ENCODE assay signal across 8 mouse cellular contexts in the genomic region with DNA sequence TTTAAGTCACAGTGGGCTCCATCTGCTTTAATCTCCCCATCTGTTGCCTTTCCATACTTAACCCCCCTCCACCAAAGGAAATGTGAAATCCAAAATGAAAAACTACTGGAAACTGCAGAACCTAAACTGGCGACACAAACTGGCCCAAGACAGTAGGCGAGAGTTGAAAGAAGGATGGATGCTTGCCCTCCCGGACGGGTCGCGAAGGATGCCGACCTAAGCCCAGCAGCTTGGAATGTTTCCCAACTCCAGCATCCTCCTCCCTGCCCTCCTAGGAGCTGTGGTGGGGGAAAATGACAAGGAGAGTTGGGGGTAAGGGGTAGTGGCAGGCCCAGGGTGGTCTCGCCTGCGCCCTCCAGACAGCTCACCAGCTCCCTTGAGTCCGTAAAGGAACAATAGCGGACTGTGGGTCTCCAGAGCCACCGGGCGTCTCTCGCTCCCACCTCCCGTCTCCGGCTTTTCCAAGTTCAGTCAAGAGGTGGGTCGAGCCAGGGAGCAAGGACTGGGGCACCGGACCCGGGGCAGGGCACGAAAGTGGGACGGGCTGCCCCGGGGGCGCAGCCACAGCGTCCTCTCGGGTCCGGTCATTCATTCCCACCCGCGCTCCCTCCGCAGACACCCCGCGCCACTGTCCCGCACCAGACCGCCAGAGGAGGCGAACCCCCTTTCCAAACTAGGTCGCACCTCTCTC. TPM values are rescaled to one million over a fixed set of nuclear protein-coding genes. Genes with fewer than 3 reads are reported as not detected.
DNase-seq lines count a peak whose midpoint lies in the region; ATAC-seq and TF ChIP-seq lines count a peak whose summit lies in the region.

No protein-coding gene starts in this region.

- H3K36me3 ChIP-seq in forebrain, postnatal 0 days (ENCODE audit: insufficient read depth): no peaks in the 10 kb centered on the region

- DNase-seq in left cerebral cortex, postnatal 4 days: peak; percentile 21
- DNase-seq in left cerebral cortex, adult 9 months (ENCODE audit: low spot score in 2 of 2): no peak
- DNase-seq in forebrain, postnatal 0 days: no peak
- peak; percentile 46 for DNase-seq in kidney, adult 18-20 months
- DNase-seq in testis, postnatal 10 days (ENCODE audit: low spot score): peak; percentile 61

- H3K4me2 ChIP-seq in forebrain, postnatal 0 days (ENCODE audit: low read depth): peak overlapping the region; percentile 99

- TF ChIP-seq CTCF in bone marrow, adult 2 months (IDR thresholded peaks at IDR 0.05; ENCODE audit: control insufficient read depth, insufficient read depth, low read length): no peak
- TF ChIP-seq CTCF in forebrain, postnatal 0 days (IDR thresholded peaks at IDR 0.05; ENCODE audit: low read depth): no peak

- peaks cover 8% of the 10 kb centered on the region for H3K9me3 ChIP-seq in forebrain, postnatal 0 days (ENCODE audit: low read length)

- H3K4me3 ChIP-seq in bone marrow, adult 2 months (replicated peaks; ENCODE audit: control insufficient read depth, low read depth, low read length): peak overlapping the region; percentile 63
- peak overlapping the region; percentile 75 for H3K4me3 ChIP-seq in forebrain, postnatal 0 days (ENCODE audit: low read depth, low read length)

- peak overlapping the region; percentile 70 for H3K9ac ChIP-seq in forebrain, postnatal 0 days

- no peak for TF ChIP-seq POLR2A in bone marrow, adult 2 months (IDR thresholded peaks at IDR 0.05; ENCODE audit: borderline replicate concordance, control insufficient read depth, low read depth, low read length)

- ATAC-seq in forebrain, postnatal 0 days: peak; percentile 44
- peak; percentile 10; the same call in 1 of the 2 replicates for ATAC-seq in megakaryocyte progenitor cell, adult 5-6 weeks (replicated peaks; ENCODE audit: poor library complexity)
- no peak; the same call in 1 of the 2 replicates for ATAC-seq in frontal cortex, adult (ENCODE audit: low TSS enrichment)

- intact Hi-C loops in left cerebral cortex, postnatal 4 days (cut with DNase I): loop anchor here (10.0 kb wide), 2 partner anchors 151 to 209 kb away; no protein-coding TSS in a partner anchor

- H3K4me1 ChIP-seq in bone marrow, adult 2 months (ENCODE audit: control insufficient read depth, insufficient read depth, low read length): no peaks in the 10 kb centered on the region
- H3K4me1 ChIP-seq in forebrain, postnatal 0 days (ENCODE audit: insufficient read depth): no peaks in the 10 kb centered on the region

- no peaks in the 10 kb centered on the region for H3K27me3 ChIP-seq in forebrain, postnatal 0 days (ENCODE audit: insufficient read depth, low read length)

- WGBS in bone marrow, adult 2 months: 2% methylated on average over 35 of the region's 35 CpGs
- WGBS in forebrain, postnatal 0 days: 1% methylated on average over 35 of the region's 35 CpGs

- H3K27ac ChIP-seq in bone marrow, adult 2 months (ENCODE audit: control insufficient read depth, insufficient read depth, low read depth, low read length, poor library complexity): 0 out of 2 replicates have a peak overlapping the region, but pooled peaks have one; percentile 41
- H3K27ac ChIP-seq in forebrain, postnatal 0 days (ENCODE audit: low read depth, low read length): peak overlapping the region; percentile 57

RNA-seq across cellular contexts. Expression of a gene that starts 0.7 kb away (rescaled TPM):
- 10 to 100 TPM; 16.6 to 19.4 TPM for total RNA-seq in left cerebral cortex, postnatal 4 days (2021)
- polyA plus RNA-seq in bone marrow, adult 2 months (2011; ENCODE audit: insufficient read depth, insufficient read length, low replicate concordance, missing spikeins): 5.2 and 11.1 TPM in 2 replicates
- 11.7 and 12.7 TPM in 2 replicates for total RNA-seq in forebrain, postnatal 0 days (2014; rRNA removed)
- 5.2 and 5.5 TPM in 2 replicates for polyA plus RNA-seq in forebrain, postnatal 0 days (2015; fragmentation: Nextera tagmentation; extraction: Ambion mirVana)
- total RNA-seq in megakaryocyte progenitor cell, adult 5-6 weeks (2015): 5.2 and 6.9 TPM in 2 replicates
- total RNA-seq in megakaryocyte progenitor cell, adult 5-6 weeks (2017): 3.8 and 4.5 TPM in 2 replicates

Comparison
In these comparisons a context has a peak if more than half of its experiments do, and no peak if none do; other contexts are left out.
1. DNase-seq: peak in left cerebral cortex, postnatal 4 days (single experiment), kidney, adult 18-20 months (single experiment) and testis, postnatal 10 days (single experiment); none in left cerebral cortex, adult 9 months (0 of 2) and forebrain, postnatal 0 days (single experiment).